Mouse (Mus musculus): ENCODE data around the gene Lpar6.

Gene Lpar6

DNA sequence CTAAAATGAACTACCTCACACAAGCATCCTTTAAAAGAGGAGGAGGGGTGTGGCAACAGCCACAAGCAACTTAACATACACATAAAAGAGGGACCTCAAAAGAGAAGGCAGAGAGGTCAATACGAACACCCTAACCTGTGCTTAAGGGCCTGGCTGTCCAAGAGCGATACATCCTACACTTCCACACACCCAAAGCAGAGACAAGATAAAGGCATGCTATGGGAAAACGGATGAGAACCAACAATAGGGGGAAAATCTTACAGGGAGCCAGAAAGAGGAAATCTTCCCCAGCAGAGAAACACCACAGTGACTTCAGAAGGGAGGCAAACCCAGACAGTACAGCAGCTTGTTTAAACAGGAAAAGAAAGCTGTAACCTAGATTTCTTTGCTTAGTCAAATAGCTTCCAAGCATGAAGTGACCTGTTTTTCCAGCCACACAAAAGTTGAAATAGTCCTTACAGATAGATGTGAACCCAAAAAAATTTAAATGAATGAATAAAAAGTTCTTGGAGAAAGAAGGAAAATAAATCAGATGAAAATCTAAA, 17.8 kb downstream of the Lpar6 start:
- no peak for DNase-seq (ENCODE audit: low spot score)

DNA sequence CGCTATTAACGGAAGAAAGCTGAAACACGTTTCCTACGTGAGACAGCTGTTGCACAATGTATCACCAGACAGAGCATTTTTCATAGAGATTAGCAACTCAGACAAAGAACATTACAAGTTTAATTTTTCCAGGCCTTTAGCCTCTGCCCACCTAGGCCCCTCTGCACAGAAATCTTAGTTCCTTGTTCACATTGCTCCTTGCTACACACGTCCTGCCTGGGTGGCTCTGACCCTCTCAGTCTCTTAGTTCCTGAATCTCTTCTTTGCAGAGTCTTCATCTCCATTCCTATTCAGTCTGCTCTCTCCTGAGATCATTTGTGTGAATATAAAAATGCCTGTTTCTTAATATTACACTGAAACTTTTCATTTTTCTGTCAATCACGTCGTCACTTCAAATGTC, 19.7 kb downstream of the Lpar6 start:
- DNase-seq (ENCODE audit: low spot score): no peak

DNA sequence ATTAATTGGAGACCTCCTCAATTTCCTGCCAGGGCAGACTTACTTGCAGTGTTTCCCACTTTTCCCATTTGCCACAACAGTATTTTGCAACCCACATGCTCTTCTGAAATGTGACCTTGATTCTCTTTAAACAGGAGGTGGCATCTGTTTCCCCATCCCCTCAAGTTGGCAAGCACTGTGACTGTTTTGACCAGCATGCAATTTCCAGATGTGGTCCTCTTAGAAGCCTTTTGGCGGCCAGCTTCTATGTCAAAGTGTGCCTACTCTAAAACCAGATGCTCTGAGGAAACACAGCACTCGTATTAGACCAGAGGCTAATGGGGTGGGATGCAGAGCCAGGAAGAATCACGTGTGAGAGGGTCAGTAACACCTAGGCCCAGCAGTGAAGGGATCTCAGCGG, 20.5 kb downstream of the Lpar6 start:
- DNase-seq (ENCODE audit: low spot score): no peak

DNA sequence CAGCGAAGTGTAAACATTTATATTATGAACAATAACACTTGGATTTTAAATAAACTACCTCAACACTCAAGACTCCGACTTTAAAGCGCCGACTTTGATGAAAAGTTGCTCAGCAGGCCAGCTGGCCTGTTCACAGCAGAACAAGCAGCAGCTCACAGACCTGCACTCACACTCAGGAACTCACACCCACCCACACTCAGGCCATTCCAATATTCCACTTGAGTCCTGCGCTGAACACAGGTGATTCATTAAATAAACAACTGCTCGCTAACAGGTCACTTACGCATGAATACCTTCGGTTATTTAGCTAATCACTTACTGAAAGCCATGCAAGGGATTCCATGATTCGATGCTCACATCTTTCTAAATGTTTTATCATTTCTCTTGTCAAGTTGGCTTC, 24.5 kb downstream of the Lpar6 start:
- DNase-seq (ENCODE audit: low spot score): no peak

DNA sequence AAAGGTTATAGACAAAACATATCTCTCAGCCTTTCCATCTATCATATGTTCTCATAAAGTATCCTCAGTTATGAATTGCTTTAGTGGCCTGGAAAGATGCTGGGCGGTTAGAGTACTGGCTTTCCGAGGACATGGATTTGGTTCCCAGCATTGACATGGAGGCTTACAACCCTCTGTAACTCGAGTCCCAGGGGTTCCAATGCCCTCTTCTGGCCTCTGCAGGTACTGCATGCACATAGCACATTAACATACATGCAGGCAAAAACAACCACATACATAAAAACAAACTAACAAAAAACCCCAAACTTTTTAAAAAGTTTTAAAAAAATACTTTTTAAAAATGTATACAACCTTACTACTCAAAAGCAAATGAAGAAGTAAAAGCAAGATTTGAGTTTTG, 28.5 kb downstream of the Lpar6 start:
- DNase-seq (ENCODE audit: low spot score): no peak

DNA sequence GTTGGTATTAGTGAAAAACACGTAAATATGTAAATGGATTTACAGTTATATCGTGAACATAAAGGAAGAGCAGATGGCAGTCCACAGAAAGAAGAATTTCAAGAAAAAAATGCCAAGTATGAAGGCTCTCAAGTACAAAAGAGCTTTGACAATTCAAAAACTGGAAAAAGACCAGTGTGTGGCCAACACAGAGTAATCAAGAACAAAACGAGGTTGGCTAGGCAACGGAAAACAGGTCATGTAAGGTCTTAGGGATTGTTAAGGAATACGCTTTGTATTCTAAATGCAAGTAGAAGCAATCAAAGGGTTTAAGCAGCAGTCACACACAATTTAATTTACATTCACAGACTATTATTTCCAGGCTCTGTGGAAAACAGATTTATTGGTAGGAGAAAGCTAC, 34.1 kb downstream of the Lpar6 start:
- DNase-seq (ENCODE audit: low spot score): no peak

DNA sequence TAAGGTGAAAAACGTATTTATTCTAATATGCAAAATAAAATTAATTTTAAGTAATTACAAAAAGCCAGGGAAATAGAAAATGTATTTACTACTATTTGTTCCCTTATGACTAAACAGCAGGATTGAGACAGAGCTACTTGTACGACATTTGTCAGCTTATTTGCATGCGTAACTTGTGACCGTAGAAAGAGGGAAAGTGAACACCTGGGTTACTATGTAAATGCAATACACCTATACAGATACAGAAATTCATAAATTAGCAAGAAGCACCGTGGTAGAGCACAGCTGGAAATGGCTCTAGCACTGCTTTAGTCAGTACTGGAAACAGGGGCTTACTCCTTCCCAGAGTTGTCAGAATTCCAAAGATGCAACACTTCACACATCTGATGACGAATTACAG, 41.4 kb downstream of the Lpar6 start:
- no peak for DNase-seq (ENCODE audit: low spot score)

DNA sequence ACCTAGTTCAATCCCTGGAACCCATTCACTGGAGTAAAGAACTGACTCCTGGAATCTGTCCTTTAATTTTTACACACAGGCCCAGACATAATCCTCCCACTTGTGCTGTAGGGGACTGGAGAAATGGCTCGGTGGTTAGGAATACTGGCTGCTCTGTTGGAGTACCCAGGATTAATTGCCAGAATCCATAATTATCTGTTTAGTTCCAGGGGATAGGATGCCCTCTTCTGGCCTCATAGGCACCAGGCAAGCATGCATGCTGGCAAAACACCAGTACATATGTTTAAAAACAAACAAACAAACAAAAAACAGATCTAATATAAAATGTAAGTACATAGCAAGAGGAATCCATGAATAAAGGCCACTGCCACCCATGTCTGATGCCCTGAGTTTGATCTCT, 43.3 kb downstream of the Lpar6 start:
- DNase-seq (ENCODE audit: low spot score): no peak

DNA sequence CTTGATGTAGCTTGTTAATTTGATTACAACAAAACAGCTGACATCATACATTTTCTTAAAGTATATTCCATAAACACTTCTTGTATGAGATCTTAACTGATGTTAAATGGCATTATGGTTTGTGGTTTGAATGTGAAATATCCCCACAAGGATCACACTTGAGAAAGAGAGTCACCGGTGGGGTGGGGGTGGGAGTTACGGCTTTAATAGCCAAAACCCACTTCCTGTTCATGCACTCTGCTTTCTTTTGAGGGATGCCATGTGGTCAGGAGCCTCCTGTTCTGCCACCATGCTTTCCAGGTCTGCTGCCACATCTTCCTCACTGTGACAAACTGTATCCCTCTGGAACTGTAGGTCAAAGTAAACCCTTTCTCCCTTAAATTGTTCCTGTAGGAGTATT, 52.2 kb downstream of the Lpar6 start:
- DNase-seq (ENCODE audit: low spot score): no peak

DNA sequence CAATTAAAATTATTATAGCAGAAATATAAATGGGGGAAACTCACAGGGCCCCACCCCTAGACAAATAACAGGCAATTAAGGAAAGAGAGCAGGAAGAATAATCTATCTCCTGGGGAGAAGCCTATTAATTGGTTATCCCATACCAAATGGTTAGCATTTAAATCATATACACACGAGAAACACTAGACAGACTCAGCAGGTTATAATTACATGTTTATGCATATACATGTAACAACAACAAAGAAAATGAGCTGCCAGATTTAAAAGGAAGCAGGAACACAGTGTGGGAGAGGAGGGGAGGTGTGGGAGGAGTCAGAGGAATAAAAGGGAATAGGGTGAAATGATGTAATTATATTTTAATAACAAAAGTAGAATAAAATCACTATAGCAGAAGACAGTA, 54.7 kb downstream of the Lpar6 start:
- no peak for DNase-seq (ENCODE audit: low spot score)

Measured in urinary bladder, postnatal 25 days (tissue).